Mouse (Mus musculus) myocyte (in vitro differentiated cells): ENCODE results near the gene Tnfsf13.

ENCODE experiments used
- CEBPB ChIP-seq: IDR thresholded peaks from 2 replicates; pipeline ENCODE4 v1.6.1; 2011; ENCODE audit warnings: mild to moderate bottlenecking, moderate library complexity; ENCODE audit not compliant: poor library complexity, insufficient read depth, severe bottlenecking
- E2F4 ChIP-seq: IDR thresholded peaks from one replicate; pipeline ENCODE4 v1.6.1; 2011; ENCODE audit warnings: mild to moderate bottlenecking, control low read depth, moderate library complexity; ENCODE audit not compliant: insufficient read depth
- MAX ChIP-seq: IDR thresholded peaks from one replicate; pipeline ENCODE4 v1.6.1; 2011; ENCODE audit warnings: low read depth, mild to moderate bottlenecking, control low read depth
- MYOD1 ChIP-seq, 3 experiments: IDR thresholded peaks; one replicate each; pipeline ENCODE4 v1.6.1; 2011; ENCODE audit warnings: control low read depth in 2 of 3, low read depth in 2 of 3, mild to moderate bottlenecking in 2 of 3, moderate library complexity in 1 of 3; ENCODE audit not compliant: insufficient read length in 2 of 3, control insufficient read depth in 1 of 3
- POLR2A ChIP-seq: IDR thresholded peaks from one replicate; pipeline ENCODE4 v1.6.1; 2011; ENCODE audit warnings: low read depth, mild to moderate bottlenecking, control low read depth, moderate library complexity; ENCODE audit not compliant: insufficient read length
- POLR2AphosphoS2 ChIP-seq: IDR thresholded peaks from one replicate; pipeline ENCODE4 v1.6.1; 2011; ENCODE audit warnings: low read depth, control low read depth; ENCODE audit not compliant: insufficient read length
- REST ChIP-seq: IDR thresholded peaks from one replicate; pipeline ENCODE4 v1.6.1; 2011; ENCODE audit warnings: mild to moderate bottlenecking, control low read depth, moderate library complexity; ENCODE audit not compliant: insufficient read depth, insufficient read length
- SRF ChIP-seq: IDR thresholded peaks from one replicate; pipeline ENCODE4 v1.6.1; 2011; ENCODE audit warnings: low read depth; ENCODE audit not compliant: control insufficient read depth, insufficient read length
- TCF12 ChIP-seq: IDR thresholded peaks from one replicate; pipeline ENCODE4 v1.6.1; 2011; ENCODE audit warnings: mild to moderate bottlenecking, control low read depth; ENCODE audit not compliant: poor library complexity, insufficient read depth, severe bottlenecking
- TCF3 ChIP-seq: IDR thresholded peaks from one replicate; pipeline ENCODE4 v1.6.1; 2011; ENCODE audit warnings: low read depth, control low read depth; ENCODE audit not compliant: insufficient read length
- USF1 ChIP-seq: IDR thresholded peaks from one replicate; pipeline ENCODE4 v1.6.1; 2011; ENCODE audit warnings: low read depth, mild to moderate bottlenecking, control low read depth, moderate library complexity

- TF ChIP-seq POLR2A (no peak), USF1 (no peak), TCF3 (no peak), CEBPB (no peak), TCF12 (no peak), E2F4 (no peak), MAX (no peak), POLR2AphosphoS2 (no peak), MYOD1 (IDR thresholded peaks at IDR 0.05; ENCODE audit: control insufficient read depth in 1 of 3, insufficient read length in 2 of 3, low read depth in 2 of 3) (no peak), REST (no peak), SRF (no peak)
Measured at GRCm38 (mm10) chr11:69711082-69711481, 25.5 kb upstream of the Tnfsf13 start.
